Mouse (Mus musculus) heart, adult 2 months (tissue): ENCODE measurements around the gene Pbld1. TPM values are rescaled to one million over a fixed set of nuclear protein-coding genes. Genes with fewer than 3 reads are reported as not detected.

ENCODE experiments used
- DNase-seq, 2 experiments: peaks; one replicate each; pipeline ENCODE4 v3.0.0; 2021
- H3K27ac ChIP-seq: fragments of 200-600 bp; 2 replicates; pipeline ENCODE4 v1.8.1; 2022
- H3K27me3 ChIP-seq: fragments of 200-500 bp; 2 replicates; pipeline ENCODE4 v1.6.1; 2012; ENCODE audit warnings: mild to moderate bottlenecking, low read length, inconsistent platforms, mixed read lengths; ENCODE audit not compliant: control insufficient read depth, insufficient read depth
- H3K36me3 ChIP-seq: fragments of 200-500 bp; 2 replicates; pipeline ENCODE4 v1.6.1; 2012; ENCODE audit warnings: low read length, inconsistent platforms; ENCODE audit not compliant: control insufficient read depth, insufficient read depth
- H3K4me1 ChIP-seq: fragments of 200-500 bp; 2 replicates; pipeline ENCODE4 v1.6.1; 2011; ENCODE audit warnings: low read length; ENCODE audit not compliant: control insufficient read depth, insufficient read depth
- H3K4me3 ChIP-seq: fragments of 200-600 bp; 2 replicates; pipeline ENCODE4 v1.8.1; 2022
- H3K79me2 ChIP-seq: fragments of 200-500 bp; replicated peaks from 2 replicates; pipeline ENCODE4 v1.6.1; 2012; ENCODE audit warnings: mild to moderate bottlenecking, inconsistent platforms, low read length, moderate library complexity, mixed read lengths; ENCODE audit not compliant: control insufficient read depth, insufficient read depth
- H3K9ac ChIP-seq: fragments of 200-500 bp; 2 replicates; pipeline ENCODE4 v1.6.1; 2012; ENCODE audit warnings: low read depth, mild to moderate bottlenecking, control low read depth, inconsistent platforms, low read length, mixed read lengths
- CTCF ChIP-seq: fragments of 200-600 bp; IDR thresholded peaks from 2 replicates; pipeline ENCODE4 v1.8.1; 2022; ENCODE audit warnings: antibody characterized with exemption, mild to moderate bottlenecking, moderate library complexity
- EP300 ChIP-seq: fragments of 200-500 bp; IDR thresholded peaks from 2 replicates; pipeline ENCODE4 v1.6.1; 2011; ENCODE audit warnings: low read depth, low read length, control low read depth; ENCODE audit not compliant: insufficient read depth
- POLR2A ChIP-seq: fragments of 200-500 bp; IDR thresholded peaks from 2 replicates; pipeline ENCODE4 v1.6.1; 2011; ENCODE audit warnings: mild to moderate bottlenecking, low read depth, low read length, control low read depth; ENCODE audit not compliant: insufficient read depth
- WGBS: fragments of 180-500 bp; shearing (Covaris S2); methylation state at CpG from one replicate; pipeline ENCODE4 v1.1.7; 2018; 5-methylcytosine and 5-hydroxymethylcytosine counted together
- intact Hi-C: fragments of 180-260 bp; cut with DNase I; formaldehyde crosslinking; loops from one replicate; pipeline ENCODE4 v1.15.1; 2025
- long read RNA-seq: library from polyadenylated mRNA; stranded (forward); transcript quantifications from one replicate; pipeline ENCODE4 v2.0.0, GENCODE M21; 2021
- polyA plus RNA-seq: library from polyadenylated mRNA; depleted of rRNA; stranded (reverse); fragments of >200 nt; gene quantifications from 2 replicates; pipeline ENCODE4 v1.2.3, GENCODE M21; 2012; rRNA removed
- total RNA-seq, 2 experiments: library from RNA; stranded (reverse); gene quantifications; 2 replicates each; pipeline ENCODE4 v1.2.3; 2021

The Pbld1 gene
- total RNA-seq: 1 to 10 TPM in 1 of 2 experiments, under 1 TPM in 1; 0.89 to 1.5 TPM
- 1.0 and 1.2 TPM in 2 replicates for polyA plus RNA-seq
- long read RNA-seq, partial matches to known transcripts: 0 of 1 reads
- long read RNA-seq, other reads (novel, unspliced or antisense): 1 of 1 reads

- Histone ChIP-seq H3K4me3 (no peak within 1 kb of the TSS), H3K9ac (no peak within 1 kb of the TSS), H3K27ac (peak within 1 kb of the TSS; percentile 81), H3K27me3 (no peaks in the 10 kb centered on the region), H3K4me1 (peaks cover 2% of the 10 kb centered on the region; the same call in 1 of the 2 replicates), H3K36me3 (no peaks in the 10 kb centered on the region), H3K79me2 (no peaks in the 10 kb centered on the region)
- no peak for TF ChIP-seq POLR2A
- TF ChIP-seq CTCF: no peak
- TF ChIP-seq EP300: no peak
- 82% methylated on average over 2 of the region's 2 CpGs for WGBS
- intact Hi-C loops: no loop called here
- no peak for DNase-seq
These were observed at the start of gene Pbld1 for GRCm38 (mm10) chr10:63059862-63060261. TSS of gene Pbld1 (plus strand) at chr10:63060162.

GRCm38 (mm10) chr10:63010268-63010667 lies 49.7 kb upstream of the Pbld1 start:
- H3K27me3 ChIP-seq: no peaks in the 10 kb centered on the region
- intact Hi-C loops: no loop called here
- H3K4me1 ChIP-seq: no peaks in the 10 kb centered on the region
- DNase-seq: no peak
- peaks cover 4% of the 10 kb centered on the region for H3K36me3 ChIP-seq
- H3K27ac ChIP-seq: no peak overlapping the region
- H3K79me2 ChIP-seq: no peaks in the 10 kb centered on the region
- H3K4me3 ChIP-seq: no peak overlapping the region
- WGBS: 69% methylated on average over 4 of the region's 4 CpGs
- no peak for TF ChIP-seq EP300
- no peak for TF ChIP-seq POLR2A
- TF ChIP-seq CTCF: no peak
- no peak overlapping the region for H3K9ac ChIP-seq

GRCm38 (mm10) chr10:63011556-63011955 lies 48.4 kb upstream of the Pbld1 start:
- intact Hi-C loops: no loop called here
- no peak overlapping the region for H3K27ac ChIP-seq
- no peak for DNase-seq
- 89% methylated on average over 6 of the region's 6 CpGs for WGBS
- no peak overlapping the region for H3K4me3 ChIP-seq
- no peaks in the 10 kb centered on the region for H3K27me3 ChIP-seq
- no peaks in the 10 kb centered on the region for H3K79me2 ChIP-seq
- TF ChIP-seq CTCF (no peak), EP300 (no peak), POLR2A (no peak)
- no peak overlapping the region for H3K9ac ChIP-seq
- H3K4me1 ChIP-seq: no peaks in the 10 kb centered on the region
- H3K36me3 ChIP-seq: peaks cover 4% of the 10 kb centered on the region

GRCm38 (mm10) chr10:63013476-63013875 lies 46.5 kb upstream of the Pbld1 start:
- DNase-seq: no peak
- H3K27ac ChIP-seq: no peak overlapping the region
- H3K4me3 ChIP-seq: no peak overlapping the region
- H3K79me2 ChIP-seq: peaks cover 3% of the 10 kb centered on the region; the same call in 1 of the 2 replicates
- H3K9ac ChIP-seq: no peak overlapping the region
- intact Hi-C loops: no loop called here
- H3K36me3 ChIP-seq: peaks cover 4% of the 10 kb centered on the region
- WGBS: 53% methylated on average over 3 of the region's 3 CpGs
- TF ChIP-seq EP300 (no peak), CTCF (no peak), POLR2A (no peak)
- H3K27me3 ChIP-seq: no peaks in the 10 kb centered on the region
- no peaks in the 10 kb centered on the region; the same call in 1 of the 2 replicates for H3K4me1 ChIP-seq

DNA sequence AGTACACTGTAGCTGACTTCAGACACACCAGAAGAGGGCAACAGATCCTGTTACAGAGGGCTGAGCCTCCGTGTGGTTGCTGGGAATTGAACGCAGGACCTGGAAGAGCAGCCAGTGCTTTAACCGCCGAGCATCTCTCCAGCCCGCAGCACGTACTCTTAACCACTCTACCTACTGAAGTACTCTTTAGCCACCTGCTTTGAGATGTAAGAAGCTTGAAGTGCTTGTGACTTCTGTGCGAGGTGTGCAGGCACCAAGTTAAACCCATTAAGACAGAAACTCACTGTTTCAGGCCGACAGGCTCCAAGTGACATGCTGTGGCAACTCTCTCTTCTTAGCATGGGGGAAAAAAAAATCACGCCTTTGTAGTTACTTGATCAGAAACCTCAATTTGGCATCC lies 45.8 kb upstream of the Pbld1 start:
- Histone ChIP-seq H3K9ac (no peak overlapping the region), H3K79me2 (peaks cover 5% of the 10 kb centered on the region; the same call in 1 of the 2 replicates), H3K36me3 (peaks cover 7% of the 10 kb centered on the region), H3K4me1 (peaks cover 1% of the 10 kb centered on the region), H3K27me3 (no peaks in the 10 kb centered on the region), H3K27ac (no peak overlapping the region), H3K4me3 (no peak overlapping the region)
- WGBS: 91% methylated on average over 9 of the region's 9 CpGs
- DNase-seq: no peak
- no peak for TF ChIP-seq EP300
- no peak for TF ChIP-seq POLR2A
- no peak for TF ChIP-seq CTCF
- intact Hi-C loops: no loop called here

- WGBS: 76% methylated on average over 6 of the region's 6 CpGs
- no peaks in the 10 kb centered on the region for H3K27me3 ChIP-seq
- H3K9ac ChIP-seq: no peak overlapping the region
- H3K4me1 ChIP-seq: peaks cover 6% of the 10 kb centered on the region
- H3K36me3 ChIP-seq: peaks cover 20% of the 10 kb centered on the region
- no peak overlapping the region for H3K4me3 ChIP-seq
- peaks cover 5% of the 10 kb centered on the region; the same call in 1 of the 2 replicates for H3K79me2 ChIP-seq
- no peak for TF ChIP-seq EP300
- no peak for TF ChIP-seq POLR2A
- TF ChIP-seq CTCF: no peak
- DNase-seq: no peak
- intact Hi-C loops: no loop called here
- no peak overlapping the region for H3K27ac ChIP-seq
These were observed 40.7 kb upstream of the Pbld1 start for GRCm38 (mm10) chr10:63019304-63019703.
